Mouse (Mus musculus): ENCODE measurements around the gene Slc4a8.

GRCm38 (mm10) chr15:100719217-100719616 is 42.3 kb upstream of the Slc4a8 start:
- TF ChIP-seq FLI1 (IDR thresholded peaks at IDR 0.05; ENCODE audit: low read length), result no peak
- no peak for TF ChIP-seq GATA1 (IDR thresholded peaks at IDR 0.05; ENCODE audit: borderline replicate concordance, low read length)

Data from megakaryocyte, embryonic 14.5 days (primary cell).